Mouse (Mus musculus) heart, embryonic 12.5 days (tissue): Measurements from ENCODE around the gene Vcam1. TPM values are rescaled to one million over a fixed set of nuclear protein-coding genes. Genes with fewer than 3 reads are reported as not detected.

Source experiments
- ATAC-seq: fragments of 200-750 bp; cut with Nextera tagmentation; 2 replicates; pipeline ENCODE4 v1.8.0; 2017; ENCODE audit warnings: moderate TSS enrichment, moderate library complexity; ENCODE audit not compliant: insufficient number of reproducible peaks, low FRiP score
- H3K27ac ChIP-seq: fragments of 300-500 bp; sonication (generic); 2 replicates; pipeline ENCODE4 v1.5.1; 2016; ENCODE audit warnings: mild to moderate bottlenecking, moderate library complexity; ENCODE audit not compliant: poor library complexity, severe bottlenecking
- H3K27me3 ChIP-seq: fragments of 300-500 bp; sonication (generic); replicated peaks from 2 replicates; pipeline ENCODE4 v1.6.1; 2016; ENCODE audit warnings: mild to moderate bottlenecking, moderate library complexity
- H3K36me3 ChIP-seq: fragments of 300-500 bp; sonication (generic); 2 replicates; pipeline ENCODE4 v1.6.1; 2016; ENCODE audit warnings: mild to moderate bottlenecking, moderate library complexity
- H3K4me1 ChIP-seq: fragments of 300-500 bp; sonication (generic); replicated peaks from 2 replicates; pipeline ENCODE4 v1.6.1; 2016; ENCODE audit warnings: mild to moderate bottlenecking
- H3K4me2 ChIP-seq: fragments of 300-500 bp; sonication (generic); 2 replicates; pipeline ENCODE4 v1.6.1; 2016; ENCODE audit warnings: mild to moderate bottlenecking, moderate library complexity
- H3K4me3 ChIP-seq: fragments of 300-500 bp; sonication (generic); 2 replicates; pipeline ENCODE4 v1.5.1; 2016; ENCODE audit warnings: mild to moderate bottlenecking
- H3K9ac ChIP-seq: fragments of 300-500 bp; sonication (generic); 2 replicates; pipeline ENCODE4 v1.6.1; 2016; ENCODE audit warnings: mild to moderate bottlenecking, moderate library complexity
- H3K9me3 ChIP-seq: fragments of 300-500 bp; sonication (generic); replicated peaks from 2 replicates; pipeline ENCODE4 v1.6.1; 2016; ENCODE audit warnings: mild to moderate bottlenecking, moderate library complexity
- WGBS: fragments of 180-500 bp; shearing (Covaris S2); methylation state at CpG from one replicate; pipeline ENCODE4 v1.1.7; 2016; 5-methylcytosine and 5-hydroxymethylcytosine counted together
- polyA plus RNA-seq: library from polyadenylated mRNA; unstranded; fragments of >200 nt; fragmentation: Nextera tagmentation; extraction: Ambion mirVana; gene quantifications from 2 replicates; pipeline ENCODE4 v1.2.1, GENCODE M21; 2016

Gene Vcam1
- polyA plus RNA-seq, 1 experiment from 2014 or later, result 69.7 TPM

DNA sequence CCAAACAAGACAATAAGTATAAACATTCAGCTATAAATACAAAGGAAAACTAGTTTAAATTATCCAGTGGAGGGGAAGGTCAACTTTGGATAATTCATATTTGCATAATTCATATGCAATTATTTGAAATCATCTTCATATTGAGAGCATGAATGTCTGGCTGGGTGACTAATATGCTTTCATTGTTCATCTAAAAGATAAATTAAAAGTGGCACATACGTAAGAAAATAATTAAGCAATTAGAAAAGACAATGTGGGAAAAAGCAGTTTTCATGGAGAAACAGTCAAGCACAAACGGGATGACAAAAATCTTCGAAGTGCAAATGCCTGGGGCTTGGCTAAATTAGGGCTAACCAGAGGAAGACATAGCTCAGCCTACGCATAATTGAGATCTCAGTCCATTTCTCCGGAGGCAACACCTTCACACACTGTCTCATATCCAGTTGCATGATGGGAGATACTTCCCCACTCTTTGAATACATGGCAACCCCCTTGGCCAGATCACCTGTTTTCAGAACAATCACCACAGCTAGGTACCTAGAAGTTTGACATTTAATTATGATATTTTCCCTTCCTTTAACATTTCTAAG, 16.6 kb downstream of the Vcam1 start:
- no peak overlapping the region for H3K4me3 ChIP-seq
- no peaks in the 10 kb centered on the region for H3K9me3 ChIP-seq
- no peak overlapping the region for H3K27ac ChIP-seq
- H3K9ac ChIP-seq, result no peak overlapping the region
- no peak overlapping the region for H3K4me2 ChIP-seq
- peaks cover 13% of the 10 kb centered on the region for H3K4me1 ChIP-seq
- peaks cover 31% of the 10 kb centered on the region for H3K36me3 ChIP-seq
- no peak for ATAC-seq
- H3K27me3 ChIP-seq, result no peaks in the 10 kb centered on the region
- WGBS, result 77% methylated on average over 5 of the region's 5 CpGs

DNA sequence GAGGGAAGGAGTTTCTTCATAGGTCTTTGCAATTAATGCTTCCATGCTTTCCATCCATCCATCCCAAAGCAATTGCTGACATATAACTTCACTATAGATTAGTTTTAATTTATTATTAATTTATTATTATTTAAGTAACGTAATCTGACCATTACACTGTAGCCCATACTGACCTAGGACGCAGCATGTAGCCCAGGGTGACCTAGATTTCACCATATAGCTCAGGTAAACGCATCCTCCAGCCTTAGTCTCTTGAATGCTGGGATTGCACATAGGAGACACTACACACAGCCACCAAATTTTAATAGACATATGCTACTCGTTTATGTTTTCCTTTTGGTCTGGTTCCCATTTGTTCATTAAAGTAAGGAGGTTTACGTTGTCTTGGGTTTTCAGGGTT, 23.8 kb downstream of the Vcam1 start:
- peak overlapping the region; percentile 52 for H3K4me2 ChIP-seq
- WGBS, result 85% methylated on average over 5 of the region's 5 CpGs
- H3K4me3 ChIP-seq, result peak overlapping the region; percentile 26; the same call in 1 of the 2 replicates
- ATAC-seq, result no peak
- no peaks in the 10 kb centered on the region for H3K9me3 ChIP-seq
- H3K4me1 ChIP-seq, result peaks cover 4% of the 10 kb centered on the region; the same call in 1 of the 2 replicates
- no peak overlapping the region for H3K9ac ChIP-seq
- no peaks in the 10 kb centered on the region for H3K27me3 ChIP-seq
- no peak overlapping the region for H3K27ac ChIP-seq
- peaks cover 7% of the 10 kb centered on the region for H3K36me3 ChIP-seq

DNA sequence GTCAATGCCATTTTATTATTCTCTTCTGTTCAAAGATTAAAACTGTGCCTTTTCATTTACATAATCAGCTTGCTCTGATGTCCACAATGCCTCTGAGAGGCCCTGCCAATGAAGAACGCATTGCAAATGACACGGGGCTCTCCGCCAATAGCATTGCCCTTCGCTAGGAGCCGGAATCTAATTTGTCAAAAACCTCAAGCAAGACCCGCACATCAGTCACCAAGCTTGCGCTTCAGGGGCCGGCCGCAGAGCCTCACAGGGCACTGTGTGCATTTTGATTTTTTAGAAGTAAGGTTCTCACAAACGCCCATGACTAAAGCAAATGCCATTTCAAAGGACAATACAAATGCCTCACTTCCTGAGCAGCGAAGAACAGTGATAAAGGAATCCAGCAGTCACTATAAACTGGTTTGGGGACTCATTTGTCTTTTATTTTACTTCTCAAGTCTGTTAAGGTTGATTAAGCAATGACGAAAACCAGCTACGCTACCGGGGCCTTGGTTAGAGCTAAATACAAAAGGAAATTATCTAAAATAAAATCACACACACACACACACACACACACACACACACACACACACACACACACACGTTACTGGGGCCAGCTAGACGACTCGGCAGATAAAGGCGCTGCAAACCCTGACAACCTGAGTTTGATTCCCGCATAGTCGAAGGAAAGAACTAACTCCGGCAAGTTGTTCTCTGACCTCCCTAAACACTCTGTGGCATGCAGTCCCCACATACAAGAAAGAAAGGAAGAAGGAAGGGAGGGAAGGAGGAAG, 24.4 kb downstream of the Vcam1 start:
- 19% methylated on average over 21 of the region's 21 CpGs for WGBS
- Histone ChIP-seq H3K27ac (no peak overlapping the region), H3K36me3 (peaks cover 3% of the 10 kb centered on the region; the same call in 1 of the 2 replicates), H3K4me3 (peak overlapping the region; percentile 26), H3K27me3 (no peaks in the 10 kb centered on the region), H3K9ac (peak overlapping the region; percentile 44; the same call in 1 of the 2 replicates), H3K4me2 (peak overlapping the region; percentile 52), H3K4me1 (peaks cover 4% of the 10 kb centered on the region; the same call in 1 of the 2 replicates), H3K9me3 (no peaks in the 10 kb centered on the region)
- no peak for ATAC-seq

DNA sequence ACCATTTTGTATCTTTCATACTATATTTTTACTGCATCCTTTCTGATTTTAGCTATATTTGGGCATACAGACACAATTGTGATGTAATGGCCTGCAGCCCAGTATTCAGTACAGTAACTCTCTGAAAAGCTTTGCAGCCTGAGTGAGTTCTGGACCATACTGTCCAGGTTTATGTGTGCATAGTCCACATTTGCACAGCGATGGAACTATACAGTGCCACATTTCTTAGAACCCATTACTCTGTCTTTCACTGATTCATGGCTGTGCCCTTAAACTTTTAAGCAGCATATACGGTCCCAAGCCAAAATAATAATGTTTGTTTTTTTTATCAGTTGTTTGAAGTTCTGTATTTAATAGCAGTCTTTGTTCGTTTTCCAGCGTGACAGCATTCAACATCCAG, 25.2 kb downstream of the Vcam1 start:
- Histone ChIP-seq H3K27ac (no peak overlapping the region), H3K4me2 (no peak overlapping the region), H3K4me1 (peaks cover 4% of the 10 kb centered on the region; the same call in 1 of the 2 replicates), H3K36me3 (no peaks in the 10 kb centered on the region), H3K4me3 (no peak overlapping the region), H3K9ac (no peak overlapping the region), H3K27me3 (no peaks in the 10 kb centered on the region), H3K9me3 (no peaks in the 10 kb centered on the region)
- WGBS, result 73% methylated on average over 4 of the region's 4 CpGs
- no peak for ATAC-seq

DNA sequence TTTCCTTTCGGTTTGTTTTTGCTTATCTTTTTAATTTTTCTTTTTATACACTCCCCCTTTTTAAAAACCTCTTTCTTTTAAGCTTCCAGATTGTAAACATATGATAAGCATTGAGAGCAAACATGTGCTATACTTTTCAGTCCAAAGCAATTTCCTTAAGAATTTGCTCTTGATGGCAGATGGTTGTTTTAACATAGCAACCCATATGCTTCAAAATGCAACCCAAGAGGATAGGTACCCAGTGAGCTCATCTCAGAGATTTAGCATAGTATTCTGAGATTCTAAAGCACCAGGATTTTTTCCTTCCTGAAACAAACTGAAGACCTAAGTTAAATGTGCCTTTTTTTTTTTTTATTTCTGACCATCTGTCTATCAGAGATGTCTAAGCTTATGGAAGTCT, 28.6 kb downstream of the Vcam1 start:
- Histone ChIP-seq H3K27ac (no peak overlapping the region), H3K36me3 (no peaks in the 10 kb centered on the region), H3K4me2 (no peak overlapping the region), H3K9ac (no peak overlapping the region), H3K9me3 (no peaks in the 10 kb centered on the region), H3K4me1 (peaks cover 6% of the 10 kb centered on the region; the same call in 1 of the 2 replicates), H3K4me3 (no peak overlapping the region), H3K27me3 (no peaks in the 10 kb centered on the region)
- WGBS, result 62% methylated on average over 1 of the region's 1 CpGs
- ATAC-seq, result no peak

DNA sequence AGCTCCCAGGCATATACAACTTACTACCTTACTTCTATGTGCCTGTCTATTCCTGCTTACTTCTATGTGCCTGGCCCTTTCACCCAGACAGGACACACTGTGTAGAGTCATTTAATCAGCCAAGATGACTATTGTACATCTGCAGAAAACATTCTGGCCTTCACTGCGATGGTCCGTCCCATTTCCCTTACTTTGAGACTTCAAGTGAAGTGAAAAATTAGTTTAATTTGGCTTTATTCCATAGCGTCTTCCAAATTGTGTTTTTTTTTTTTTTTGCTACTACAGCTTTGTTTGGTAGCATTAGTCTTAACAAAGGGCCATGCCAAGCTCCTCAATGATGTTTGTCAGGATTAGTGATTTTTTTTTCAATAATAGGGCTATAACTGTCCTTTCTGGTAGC, 33.6 kb downstream of the Vcam1 start:
- Histone ChIP-seq H3K36me3 (no peaks in the 10 kb centered on the region), H3K4me2 (no peak overlapping the region), H3K27me3 (no peaks in the 10 kb centered on the region), H3K9me3 (peaks cover 4% of the 10 kb centered on the region), H3K9ac (no peak overlapping the region), H3K4me1 (peaks cover 10% of the 10 kb centered on the region; the same call in 1 of the 2 replicates), H3K4me3 (no peak overlapping the region), H3K27ac (no peak overlapping the region)
- no peak for ATAC-seq
- WGBS, result 84% methylated on average over 3 of the region's 3 CpGs

DNA sequence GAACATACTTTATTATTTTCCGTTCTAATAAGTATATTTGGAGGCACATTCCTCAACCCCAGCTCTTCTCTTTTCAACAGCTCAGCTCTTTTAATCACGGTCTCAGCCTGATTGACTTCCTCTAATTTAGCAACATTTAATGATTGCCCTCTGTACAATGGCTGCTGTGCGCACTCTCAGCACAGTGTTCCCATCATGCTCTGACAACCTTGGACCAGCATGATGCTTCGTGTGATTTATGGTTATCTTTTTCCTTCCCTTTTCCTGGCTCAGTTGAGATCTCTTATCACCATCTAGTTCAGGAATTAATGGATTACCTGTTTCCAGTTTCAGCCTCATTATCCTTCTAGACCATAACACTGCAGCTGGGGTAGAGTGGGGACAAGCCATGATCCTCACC, 34.2 kb downstream of the Vcam1 start:
- H3K9ac ChIP-seq, result no peak overlapping the region
- peaks cover 10% of the 10 kb centered on the region; the same call in 1 of the 2 replicates for H3K4me1 ChIP-seq
- no peak overlapping the region for H3K4me2 ChIP-seq
- no peaks in the 10 kb centered on the region for H3K27me3 ChIP-seq
- no peak overlapping the region for H3K4me3 ChIP-seq
- peaks cover 4% of the 10 kb centered on the region for H3K9me3 ChIP-seq
- no peaks in the 10 kb centered on the region for H3K36me3 ChIP-seq
- 82% methylated on average over 4 of the region's 4 CpGs for whole genome bisulfite sequencing
- no peak for ATAC-seq
- no peak overlapping the region for H3K27ac ChIP-seq

DNA sequence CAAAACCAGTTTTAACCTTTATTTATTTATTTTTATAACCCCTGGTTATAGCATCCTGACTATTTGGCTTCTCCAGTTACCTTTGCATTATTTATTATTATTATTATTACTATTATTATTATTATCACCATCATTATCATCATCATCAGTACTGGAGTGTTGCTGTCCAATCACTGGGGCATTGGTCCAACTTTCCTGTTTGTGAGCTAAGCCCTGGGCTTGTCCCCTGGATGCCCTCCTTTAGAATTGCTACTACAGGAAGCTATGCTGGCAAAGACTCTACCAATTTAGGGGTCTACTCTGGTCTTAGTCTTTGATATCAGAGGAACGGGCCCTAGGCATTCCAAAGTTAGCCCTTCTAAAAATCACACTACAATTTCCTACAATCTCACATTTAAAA, 34.6 kb downstream of the Vcam1 start:
- Histone ChIP-seq H3K4me3 (no peak overlapping the region), H3K9me3 (peaks cover 4% of the 10 kb centered on the region)
- no peak for ATAC-seq

DNA sequence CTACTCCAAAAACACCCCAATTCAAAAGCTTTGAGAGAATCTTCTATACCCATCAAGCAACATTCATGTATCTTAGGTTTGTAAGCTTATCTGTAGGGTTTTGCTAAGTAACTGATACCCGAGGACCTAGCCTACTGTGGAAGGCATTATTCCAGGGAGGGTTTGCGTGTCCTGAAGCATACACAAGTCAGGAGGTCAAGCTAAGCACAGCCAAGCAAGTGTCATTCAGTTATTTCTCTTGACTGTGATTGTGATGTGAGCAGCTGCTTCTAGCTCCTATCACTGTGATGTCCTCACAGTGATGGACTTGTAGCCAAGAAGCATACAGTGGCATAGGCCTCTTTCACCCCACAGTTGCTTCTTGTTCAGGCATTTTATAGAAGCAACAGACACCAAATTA, 35.2 kb downstream of the Vcam1 start:
- Histone ChIP-seq H3K27ac (no peak overlapping the region), H3K27me3 (no peaks in the 10 kb centered on the region), H3K4me1 (peaks cover 10% of the 10 kb centered on the region; the same call in 1 of the 2 replicates), H3K4me2 (no peak overlapping the region), H3K36me3 (no peaks in the 10 kb centered on the region), H3K9ac (no peak overlapping the region), H3K4me3 (no peak overlapping the region), H3K9me3 (peaks cover 4% of the 10 kb centered on the region)
- no peak for ATAC-seq
- WGBS, result 58% methylated on average over 2 of the region's 2 CpGs

More for the DNA sequence above, 34.6 kb downstream of the Vcam1 start:
- H3K27me3 ChIP-seq, result no peaks in the 10 kb centered on the region
- 77% methylated on average over 1 of the region's 1 CpGs for WGBS
- H3K9ac ChIP-seq, result no peak overlapping the region
- no peaks in the 10 kb centered on the region for H3K36me3 ChIP-seq
- peaks cover 10% of the 10 kb centered on the region; the same call in 1 of the 2 replicates for H3K4me1 ChIP-seq
- H3K27ac ChIP-seq, result no peak overlapping the region
- H3K4me2 ChIP-seq, result no peak overlapping the region

DNA sequence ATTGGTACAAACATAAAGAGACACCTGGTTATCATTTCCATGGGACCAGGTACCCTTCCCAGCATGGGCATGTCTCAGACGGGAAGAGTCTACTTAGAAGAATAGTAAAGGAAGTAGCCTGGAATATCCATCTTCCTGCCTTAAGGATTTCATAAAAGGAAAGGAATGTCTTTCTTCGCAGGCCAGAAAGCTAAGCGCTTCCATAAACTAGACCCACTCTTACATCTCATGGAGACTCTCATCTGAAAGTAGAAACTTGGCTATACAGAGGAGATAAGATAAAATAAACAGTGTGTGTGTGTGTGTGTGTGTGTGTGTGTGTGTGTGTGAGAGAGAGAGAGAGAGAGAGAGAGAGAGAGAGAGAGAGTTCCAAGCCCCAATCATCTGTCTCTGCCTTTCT, 36.9 kb downstream of the Vcam1 start:
- H3K4me3 ChIP-seq, result no peak overlapping the region
- H3K9me3 ChIP-seq, result peaks cover 13% of the 10 kb centered on the region
- WGBS, result 58% methylated on average over 3 of the region's 3 CpGs
- H3K36me3 ChIP-seq, result no peaks in the 10 kb centered on the region
- no peak overlapping the region for H3K4me2 ChIP-seq
- no peak overlapping the region for H3K27ac ChIP-seq
- ATAC-seq, result no peak
- H3K4me1 ChIP-seq, result peaks cover 10% of the 10 kb centered on the region; the same call in 1 of the 2 replicates
- no peaks in the 10 kb centered on the region for H3K27me3 ChIP-seq
- H3K9ac ChIP-seq, result no peak overlapping the region

DNA sequence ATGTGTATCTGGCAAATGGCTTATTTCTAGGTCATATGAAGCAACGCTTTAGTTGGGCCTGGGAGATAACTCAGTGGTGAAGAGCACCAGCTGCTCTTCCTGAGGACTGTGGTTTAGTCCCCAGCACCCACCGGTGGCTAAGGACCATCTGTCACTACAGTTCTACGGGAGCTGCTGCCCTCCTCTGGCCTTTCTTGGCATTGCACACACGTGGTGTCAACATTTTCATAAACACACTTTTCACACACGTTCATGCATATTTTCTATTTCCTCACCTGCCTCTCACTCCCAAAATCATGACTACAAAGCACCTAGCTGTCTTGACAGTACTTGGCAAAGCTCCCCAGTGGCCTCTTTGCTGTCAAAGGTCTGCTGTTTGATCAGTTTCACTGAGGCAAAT, 37.8 kb downstream of the Vcam1 start:
- no peak overlapping the region for H3K4me3 ChIP-seq
- H3K36me3 ChIP-seq, result no peaks in the 10 kb centered on the region
- no peaks in the 10 kb centered on the region for H3K27me3 ChIP-seq
- H3K9me3 ChIP-seq, result peaks cover 13% of the 10 kb centered on the region
- no peak for ATAC-seq
- no peak overlapping the region for H3K27ac ChIP-seq
- H3K9ac ChIP-seq, result no peak overlapping the region
- WGBS, result 87% methylated on average over 5 of the region's 5 CpGs
- peaks cover 10% of the 10 kb centered on the region; the same call in 1 of the 2 replicates for H3K4me1 ChIP-seq
- H3K4me2 ChIP-seq, result no peak overlapping the region
